Mouse (Mus musculus) limb, embryonic 14.5 days (tissue): ENCODE results near the gene Pdlim1. TPM values are rescaled to one million over a fixed set of nuclear protein-coding genes. Genes with fewer than 3 reads are reported as not detected.
A peak's percentile ranks its signal among the peaks of the same experiment; 100 is the strongest.
"Not testable (repeated sequence)": the region's sequence is repeated elsewhere in the genome, so short reads cannot be mapped to it uniquely, and the experiment has no call there.

Experiments used
- ATAC-seq: fragments of 200-750 bp; cut with Nextera tagmentation; 2 replicates; pipeline ENCODE4 v1.8.0; 2017; ENCODE audit warnings: low read depth, moderate number of reproducible peaks, moderate TSS enrichment; ENCODE audit not compliant: low FRiP score
- DNase-seq: peaks from one replicate; pipeline ENCODE4 v3.0.0-alpha.2; 2015; ENCODE audit warnings: low spot score
- H3K27ac ChIP-seq: fragments of 300-500 bp; sonication (generic); replicated peaks from 2 replicates; pipeline ENCODE4 v1.5.1; 2014; ENCODE audit warnings: low read depth, mild to moderate bottlenecking, low read length, moderate library complexity, mixed read lengths
- H3K27me3 ChIP-seq: fragments of 300-500 bp; sonication (generic); 2 replicates; pipeline ENCODE4 v1.6.1; 2014; ENCODE audit warnings: low read length, mixed read lengths; ENCODE audit not compliant: control insufficient read depth, insufficient read depth
- H3K36me3 ChIP-seq: fragments of 300-500 bp; sonication (generic); 2 replicates; pipeline ENCODE4 v1.6.1; 2014; ENCODE audit warnings: mild to moderate bottlenecking, low read length, moderate library complexity, mixed read lengths; ENCODE audit not compliant: control insufficient read depth, insufficient read depth
- H3K4me1 ChIP-seq: fragments of 300-500 bp; sonication (generic); 2 replicates; pipeline ENCODE4 v1.6.1; 2014; ENCODE audit warnings: antibody characterized with exemption, low read length, mixed read lengths; ENCODE audit not compliant: control insufficient read depth, insufficient read depth
- H3K4me2 ChIP-seq: fragments of 300-500 bp; sonication (generic); replicated peaks from 2 replicates; pipeline ENCODE4 v1.6.1; 2014; ENCODE audit warnings: low read depth, mild to moderate bottlenecking, low read length, moderate library complexity; ENCODE audit not compliant: severe bottlenecking
- H3K4me3 ChIP-seq: fragments of 300-500 bp; sonication (generic); replicated peaks from 2 replicates; pipeline ENCODE4 v1.5.1; 2014; ENCODE audit warnings: low read length
- H3K9ac ChIP-seq: fragments of 300-500 bp; sonication (generic); 2 replicates; pipeline ENCODE4 v1.6.1; 2014; ENCODE audit warnings: mild to moderate bottlenecking, low read depth, low read length, moderate library complexity; ENCODE audit not compliant: severe bottlenecking
- H3K9me3 ChIP-seq: fragments of 300-500 bp; sonication (generic); 2 replicates; pipeline ENCODE4 v1.6.1; 2016; ENCODE audit warnings: low read length; ENCODE audit not compliant: control insufficient read depth
- POLR2A ChIP-seq: fragments of 200-500 bp; IDR thresholded peaks from 2 replicates; pipeline ENCODE4 v1.8.0; 2012; ENCODE audit warnings: inconsistent platforms, mild to moderate bottlenecking, moderate library complexity, borderline replicate concordance; ENCODE audit not compliant: insufficient read depth, insufficient read length; ENCODE audit errors: extremely low read depth
- WGBS: fragments of 180-500 bp; shearing (Covaris S2); extraction: QIAGEN DNeasy Blood & Tissue Kit; methylation state at CpG from one replicate; pipeline ENCODE4 v1.1.7; 2014; 5-methylcytosine and 5-hydroxymethylcytosine counted together
- polyA plus RNA-seq, 2 experiments: library from polyadenylated mRNA; depleted of rRNA in 1 of 2; stranded (reverse) in 1 of 2; unstranded in 1 of 2; fragments of >200 nt; fragmentation: Nextera tagmentation in 1 of 2; extraction: Ambion mirVana in 1 of 2; gene quantifications; 2 replicates each; pipeline versions ENCODE4 v1.2.1 to v1.2.3; 2012 to 2014

Pdlim1 gene
- polyA plus RNA-seq, 2 experiments: 85.3 to 175 TPM

- Histone ChIP-seq H3K4me3 (no peak overlapping the region), H3K4me2 (no peak overlapping the region), H3K36me3 (no peaks in the 10 kb centered on the region), H3K9me3 (no peaks in the 10 kb centered on the region), H3K4me1 (no peaks in the 10 kb centered on the region), H3K27me3 (no peaks in the 10 kb centered on the region), H3K27ac (no peak overlapping the region), H3K9ac (no peak overlapping the region)
- ATAC-seq (no peak), DNase-seq (no peak)
- 73% methylated on average over 7 of the region's 7 CpGs for WGBS
- TF ChIP-seq POLR2A: no peak
Observed at GRCm38 (mm10) chr19:40231825-40232541, 39.7 kb downstream of the Pdlim1 start.

GRCm38 (mm10) chr19:40231074-40231738, 40.4 kb downstream of the Pdlim1 start:
- Histone ChIP-seq H3K9ac (no peak overlapping the region), H3K4me2 (no peak overlapping the region), H3K9me3 (no peaks in the 10 kb centered on the region), H3K36me3 (no peaks in the 10 kb centered on the region), H3K4me3 (no peak overlapping the region), H3K27me3 (no peaks in the 10 kb centered on the region), H3K27ac (no peak overlapping the region), H3K4me1 (no peaks in the 10 kb centered on the region)
- DNase-seq: no peak
- 80% methylated on average over 13 of the region's 13 CpGs for WGBS
- ATAC-seq: no peak
- TF ChIP-seq POLR2A: no peak

- Histone ChIP-seq H3K36me3 (no peaks in the 10 kb centered on the region), H3K9me3 (no peaks in the 10 kb centered on the region), H3K4me2 (no peak overlapping the region), H3K9ac (no peak overlapping the region), H3K27ac (no peak overlapping the region), H3K27me3 (no peaks in the 10 kb centered on the region), H3K4me3 (no peak overlapping the region), H3K4me1 (no peaks in the 10 kb centered on the region)
- WGBS: 83% methylated on average over 12 of the region's 12 CpGs
- DNase-seq (no peak), ATAC-seq (no peak)
- TF ChIP-seq POLR2A: no peak
Observed at GRCm38 (mm10) chr19:40226516-40227151, 45.0 kb downstream of the Pdlim1 start.

GRCm38 (mm10) chr19:40225761-40226110, 45.9 kb downstream of the Pdlim1 start:
- Histone ChIP-seq H3K9ac (no peak overlapping the region), H3K27me3 (no peaks in the 10 kb centered on the region), H3K9me3 (no peaks in the 10 kb centered on the region), H3K4me3 (no peak overlapping the region), H3K4me2 (no peak overlapping the region), H3K27ac (no peak overlapping the region), H3K4me1 (no peaks in the 10 kb centered on the region), H3K36me3 (no peaks in the 10 kb centered on the region)
- DNase-seq: no peak
- 71% methylated on average over 5 of the region's 5 CpGs for WGBS
- ATAC-seq: no peak
- TF ChIP-seq POLR2A: no peak

- WGBS: 68% methylated on average over 5 of the region's 5 CpGs
- ATAC-seq (0 out of 2 replicates have a peak, but pooled peaks have one; percentile 53), DNase-seq (peak; percentile 73)
- no peak for TF ChIP-seq POLR2A
- Histone ChIP-seq H3K27ac (no peak overlapping the region), H3K4me3 (no peak overlapping the region), H3K27me3 (no peaks in the 10 kb centered on the region), H3K9me3 (no peaks in the 10 kb centered on the region), H3K9ac (no peak overlapping the region), H3K4me2 (no peak overlapping the region), H3K4me1 (no peaks in the 10 kb centered on the region), H3K36me3 (no peaks in the 10 kb centered on the region)
Observed at GRCm38 (mm10) chr19:40225102-40225760, 46.4 kb downstream of the Pdlim1 start.

- WGBS: 97% methylated on average over 9 of the region's 9 CpGs
- not testable (repeated sequence) for H3K4me3 ChIP-seq, H3K27me3 ChIP-seq
Observed at GRCm38 (mm10) chr19:40222307-40222706, 49.3 kb downstream of the Pdlim1 start.

More at GRCm38 (mm10) chr19:40222307-40222706, 49.3 kb downstream of the Pdlim1 start:
- not testable (repeated sequence) for H3K4me2 ChIP-seq, H3K36me3 ChIP-seq, ATAC-seq, H3K9me3 ChIP-seq, H3K4me1 ChIP-seq, H3K27ac ChIP-seq, H3K9ac ChIP-seq, DNase-seq
